Mouse (Mus musculus) right cerebral cortex, postnatal 25 days (tissue): Measurements from ENCODE around the gene Stx6.
"Not testable (repeated sequence)": the region's sequence is repeated elsewhere in the genome, so short reads cannot be mapped to it uniquely, and the experiment has no call there.

Experiments used
- DNase-seq: peaks from one replicate; pipeline ENCODE4 v3.0.0; 2022

Stx6 gene

DNA sequence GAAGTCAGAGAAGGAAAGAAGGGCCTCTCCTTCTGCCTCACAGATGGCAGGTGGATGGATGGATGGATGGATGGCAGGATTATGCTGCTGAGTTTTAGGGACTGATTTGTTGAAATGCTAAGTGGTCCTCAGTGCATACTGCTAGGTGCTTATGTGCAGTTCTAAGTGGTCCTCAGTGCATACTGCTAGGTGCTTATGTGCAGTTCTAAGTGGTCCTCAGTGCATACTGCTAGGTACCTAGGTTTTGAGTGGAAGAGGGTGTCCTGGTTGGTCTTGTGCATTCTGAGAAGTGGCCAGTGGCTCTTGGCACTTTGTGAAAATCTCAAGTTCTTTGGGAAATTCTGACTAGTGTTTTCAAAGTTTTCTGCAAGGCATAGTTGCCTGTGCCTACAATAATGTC, 11.4 kb downstream of the Stx6 start:
- no peak for DNase-seq

GRCm38 (mm10) chr1:155172895-155173643, 14.6 kb downstream of the Stx6 start:
- DNase-seq = no peak

DNA sequence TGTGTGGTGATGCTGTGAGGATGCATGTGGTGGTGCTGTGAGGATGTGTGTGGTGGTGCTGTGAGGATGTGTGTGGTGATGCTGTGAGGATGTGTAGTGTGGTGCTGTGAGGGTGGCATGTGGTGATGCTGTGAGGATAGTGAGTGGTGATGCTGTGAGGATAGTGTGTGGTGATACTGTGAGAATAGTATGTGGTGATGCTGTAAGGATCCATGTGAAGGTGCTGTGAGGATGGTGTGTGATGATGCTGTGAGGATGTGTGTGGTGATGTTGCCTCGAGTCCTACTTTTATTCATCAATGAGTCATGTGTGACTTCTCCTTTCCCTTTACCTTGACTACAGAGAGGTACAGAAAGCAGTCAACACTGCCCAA, 15.1 kb downstream of the Stx6 start:
- DNase-seq = not testable (repeated sequence)

- no peak for DNase-seq
Measured at GRCm38 (mm10) chr1:155174424-155174823, 15.9 kb downstream of the Stx6 start.

DNA sequence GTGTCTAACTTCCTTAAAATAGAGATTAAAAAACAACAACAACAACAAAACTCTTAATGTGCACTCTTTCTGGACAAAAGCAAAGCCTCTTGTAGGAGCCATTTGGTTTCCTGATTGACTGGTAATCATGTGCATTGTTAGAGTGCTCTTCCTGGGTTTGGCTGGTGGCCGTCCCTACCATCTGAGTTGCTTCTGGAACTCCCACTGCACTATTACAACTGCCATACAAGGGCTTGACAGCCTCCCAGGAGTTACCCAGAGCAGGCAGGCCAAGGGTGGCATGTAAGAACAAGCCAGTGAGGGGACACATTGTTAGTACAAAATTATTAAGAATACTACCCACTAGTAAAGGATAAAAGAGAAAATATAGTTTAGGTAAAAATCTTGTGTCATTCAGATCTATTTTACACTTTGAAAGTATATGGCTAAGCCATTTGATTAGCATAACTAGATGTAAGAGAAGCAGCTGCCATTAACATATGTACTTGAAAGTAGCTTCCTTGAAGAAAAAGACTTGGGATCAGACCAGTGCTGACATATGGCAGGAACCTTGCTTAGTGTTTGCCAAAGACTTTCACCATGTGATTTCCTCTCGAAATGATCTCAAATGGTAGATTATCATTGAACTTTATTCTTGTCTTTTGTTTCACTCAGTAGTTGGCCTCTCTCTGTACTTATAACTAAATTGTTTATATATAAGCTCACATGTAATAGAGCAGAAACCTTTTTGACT, 19.8 kb downstream of the Stx6 start:
- DNase-seq = no peak

DNA sequence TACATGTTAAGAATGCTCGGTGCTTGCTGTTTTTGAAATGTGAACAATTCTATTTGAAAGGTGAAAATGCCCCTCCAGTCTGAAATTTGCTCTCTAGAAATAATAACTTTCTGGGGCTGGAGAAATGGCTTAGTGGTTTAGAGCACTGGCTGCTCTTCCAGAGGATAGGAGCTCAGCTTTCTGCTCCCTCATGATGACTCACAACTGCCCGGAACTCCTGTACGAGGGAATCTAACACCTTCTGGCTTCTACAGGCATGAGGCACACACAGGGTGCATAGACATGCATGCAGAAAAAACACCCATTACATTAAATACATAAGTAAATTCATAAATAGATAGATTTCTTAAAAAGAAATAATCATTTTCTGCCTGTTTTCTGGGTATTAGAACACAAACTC, 25.7 kb downstream of the Stx6 start:
- no peak for DNase-seq

GRCm38 (mm10) chr1:155188656-155189055, 30.1 kb downstream of the Stx6 start:
- DNase-seq = no peak

- no peak for DNase-seq
Measured at GRCm38 (mm10) chr1:155191219-155191618, 32.7 kb downstream of the Stx6 start.

DNA sequence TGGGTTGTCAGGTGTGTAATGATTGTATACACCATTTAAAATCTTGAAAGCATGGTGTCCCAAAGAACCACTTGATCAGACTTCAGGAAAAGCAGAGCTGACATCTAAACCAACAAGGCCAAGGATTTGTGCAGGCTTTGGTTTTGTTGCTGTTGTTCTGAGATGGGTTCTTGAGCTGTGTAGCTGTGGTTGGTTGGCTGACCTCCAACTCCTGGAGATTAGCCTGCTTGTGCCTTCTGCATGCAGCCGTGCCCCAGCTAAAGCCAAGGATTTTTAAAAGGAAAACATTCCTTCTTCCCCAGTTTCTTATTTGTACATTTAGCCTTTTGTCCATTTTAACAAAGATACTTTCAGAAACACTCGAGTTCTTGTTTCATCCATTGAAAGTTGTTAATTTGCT, 33.2 kb downstream of the Stx6 start:
- DNase-seq = no peak

DNA sequence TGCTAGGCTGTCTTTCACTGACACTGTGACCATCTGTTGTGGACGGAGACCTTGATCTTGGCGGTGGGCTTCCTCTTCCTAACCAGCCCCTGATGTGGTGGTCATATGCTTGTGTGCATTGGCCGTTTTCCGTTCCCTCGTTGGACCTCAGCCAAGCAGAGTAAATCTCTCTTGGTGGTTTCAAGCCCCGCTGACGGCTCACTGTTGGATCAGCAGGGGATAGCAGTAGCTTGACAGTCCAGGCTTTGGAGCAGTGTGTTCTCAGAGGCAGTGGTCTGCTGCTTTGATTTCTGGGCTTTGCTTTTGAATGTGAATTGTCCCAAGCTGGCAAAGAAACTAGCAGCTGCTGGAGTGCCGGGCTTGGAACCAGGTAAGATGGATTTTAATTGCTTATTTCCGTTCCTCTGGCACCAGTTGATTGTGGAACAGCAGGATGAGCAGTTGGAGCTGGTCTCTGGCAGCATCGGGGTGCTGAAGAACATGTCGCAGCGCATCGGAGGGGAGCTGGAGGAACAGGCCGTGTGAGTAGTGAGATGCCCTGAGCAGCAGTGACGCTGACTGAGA, 34.4 kb downstream of the Stx6 start:
- peak; percentile 55 for DNase-seq

- no peak for DNase-seq
Measured at GRCm38 (mm10) chr1:155196691-155197090, 38.2 kb downstream of the Stx6 start.

GRCm38 (mm10) chr1:155199522-155199921, 41.0 kb downstream of the Stx6 start:
- no peak for DNase-seq

- no peak for DNase-seq
Measured at GRCm38 (mm10) chr1:155200967-155201366, 42.5 kb downstream of the Stx6 start.

DNA sequence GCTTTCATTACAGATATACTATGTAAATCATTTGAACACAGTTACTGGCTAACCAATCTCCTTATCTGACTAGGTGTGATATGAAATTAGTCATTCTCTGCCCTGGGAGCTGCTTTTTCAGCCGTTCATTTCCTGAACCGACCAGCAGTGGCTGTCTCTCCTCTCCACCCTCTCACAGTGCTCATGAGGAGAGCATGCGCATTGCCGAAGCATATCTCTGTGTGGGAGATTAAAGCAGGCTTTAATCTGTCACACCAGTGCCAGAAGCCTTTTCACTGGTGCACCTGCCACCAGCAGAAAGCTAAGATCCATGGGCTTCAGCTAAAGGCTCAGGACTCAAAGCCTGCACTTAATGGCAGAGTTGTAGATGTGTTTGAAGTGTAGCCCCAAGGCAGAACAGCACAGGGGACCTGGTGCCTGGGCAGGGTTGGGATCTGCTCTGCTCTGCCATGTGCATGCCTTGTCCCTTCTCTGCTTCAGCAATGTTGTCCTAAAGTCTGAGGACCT, 42.9 kb downstream of the Stx6 start:
- DNase-seq = no peak

- DNase-seq = no peak
Measured at GRCm38 (mm10) chr1:155201914-155202313, 43.4 kb downstream of the Stx6 start.

DNA sequence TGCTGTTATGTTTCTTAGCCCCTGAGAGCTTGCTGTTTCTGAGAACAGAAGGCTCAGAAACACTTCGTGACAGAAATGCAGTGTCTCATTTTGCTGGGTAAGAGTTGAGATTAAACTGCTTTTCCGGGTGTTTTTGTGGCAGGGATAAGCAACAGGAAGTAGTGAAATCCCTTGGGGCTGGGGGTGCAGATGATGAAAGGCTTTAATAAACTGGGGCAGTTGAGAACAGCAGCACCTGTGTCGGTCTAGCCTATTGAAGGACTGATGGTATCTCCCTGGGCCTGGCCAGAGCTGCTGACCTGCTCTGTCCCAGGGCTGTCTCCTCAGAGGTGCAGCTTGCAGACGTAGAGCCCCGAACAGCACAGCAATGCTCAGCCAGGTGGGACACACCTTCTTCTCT, 44.0 kb downstream of the Stx6 start:
- DNase-seq = no peak

- DNase-seq = no peak
Measured at GRCm38 (mm10) chr1:155203101-155203500, 44.6 kb downstream of the Stx6 start.

- no peak for DNase-seq
Measured at GRCm38 (mm10) chr1:155203954-155204353, 45.4 kb downstream of the Stx6 start.

DNA sequence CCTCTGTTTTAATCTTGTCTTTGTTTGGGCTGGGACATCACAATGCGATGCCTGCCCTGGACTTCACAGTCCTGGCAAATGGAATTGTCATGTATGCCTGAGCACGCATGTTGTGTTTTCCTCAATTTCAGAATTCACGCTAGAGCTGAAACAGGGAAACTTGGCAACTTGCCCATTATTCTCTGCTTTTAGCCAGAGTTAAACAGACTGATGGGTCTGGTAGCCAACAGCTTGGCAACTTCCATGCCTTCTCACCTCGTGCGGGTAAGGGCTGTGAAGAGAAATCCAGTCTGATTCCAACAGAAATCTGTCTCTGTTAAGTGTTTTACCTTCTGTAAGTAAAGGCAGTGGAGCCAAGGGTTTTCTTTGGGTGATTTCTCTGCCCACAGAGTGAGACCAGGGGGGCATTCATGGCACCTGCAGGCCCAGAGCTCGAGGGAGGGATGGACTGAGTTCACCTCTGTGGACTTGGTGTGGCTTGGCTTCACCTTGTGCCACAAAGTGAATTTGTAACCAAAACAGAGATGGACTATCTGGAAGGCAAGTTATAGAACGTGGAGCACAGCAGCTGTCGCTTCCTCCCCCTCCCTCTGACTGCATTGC, 46.1 kb downstream of the Stx6 start:
- no peak for DNase-seq

DNA sequence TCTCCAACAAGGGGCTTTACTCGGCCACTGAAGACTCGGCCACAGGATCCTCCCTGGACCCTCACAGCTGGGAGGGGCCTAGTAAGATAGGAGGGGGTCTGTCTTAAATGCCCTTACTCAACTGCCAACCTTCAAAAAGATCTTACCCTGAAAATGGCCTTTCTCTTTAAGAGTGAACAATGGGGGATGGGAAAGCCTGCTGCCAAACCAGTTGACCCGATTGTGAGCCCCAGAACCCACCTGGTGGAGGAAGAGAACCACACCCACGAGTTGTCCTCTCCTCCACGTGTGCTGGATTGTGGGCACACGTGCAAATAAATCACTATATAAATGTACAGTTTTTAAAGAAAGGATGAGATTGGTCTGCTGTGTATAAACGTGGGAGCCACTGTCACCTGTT, 46.8 kb downstream of the Stx6 start:
- no peak for DNase-seq

GRCm38 (mm10) chr1:155205822-155206660, 47.5 kb downstream of the Stx6 start:
- DNase-seq = no peak

GRCm38 (mm10) chr1:155207859-155208258, 49.3 kb downstream of the Stx6 start:
- DNase-seq = no peak
